Mouse (Mus musculus) lung, embryonic 16.5 days (tissue): ENCODE measurements around the gene Arid2. TPM values are rescaled to one million over a fixed set of nuclear protein-coding genes. Genes with fewer than 3 reads are reported as not detected.

ENCODE experiments used
- ATAC-seq: fragments of 200-750 bp; cut with Nextera tagmentation; 2 replicates; pipeline ENCODE4 v1.8.0; 2017; ENCODE audit warnings: low read depth, mild to moderate bottlenecking, moderate library complexity
- H3K27ac ChIP-seq: fragments of 300-500 bp; sonication (generic); 2 replicates; pipeline ENCODE4 v1.5.1; 2014; ENCODE audit warnings: mild to moderate bottlenecking, control low read depth, low read length
- H3K27me3 ChIP-seq: fragments of 300-500 bp; sonication (generic); 2 replicates; pipeline ENCODE4 v1.6.1; 2014; ENCODE audit warnings: low read depth, low read length, mixed read lengths; ENCODE audit not compliant: control insufficient read depth, insufficient read depth
- H3K36me3 ChIP-seq: fragments of 300-500 bp; sonication (generic); 2 replicates; pipeline ENCODE4 v1.6.1; 2014; ENCODE audit warnings: low read length; ENCODE audit not compliant: control insufficient read depth, insufficient read depth
- H3K4me1 ChIP-seq: fragments of 300-500 bp; sonication (generic); replicated peaks from 2 replicates; pipeline ENCODE4 v1.6.1; 2014; ENCODE audit warnings: low read length, mixed read lengths; ENCODE audit not compliant: control insufficient read depth, insufficient read depth
- H3K4me2 ChIP-seq: fragments of 300-500 bp; sonication (generic); 2 replicates; pipeline ENCODE4 v1.6.1; 2014; ENCODE audit warnings: low read depth, low read length, control low read depth
- H3K4me3 ChIP-seq: fragments of 300-500 bp; sonication (generic); 2 replicates; pipeline ENCODE4 v1.5.1; 2014; ENCODE audit warnings: mild to moderate bottlenecking, low read length, control low read depth
- H3K9ac ChIP-seq: fragments of 300-500 bp; sonication (generic); 2 replicates; pipeline ENCODE4 v1.6.1; 2014; ENCODE audit warnings: low read length, control low read depth
- H3K9me3 ChIP-seq: fragments of 300-500 bp; sonication (generic); 2 replicates; pipeline ENCODE4 v1.6.1; 2016; ENCODE audit warnings: low read length; ENCODE audit not compliant: control insufficient read depth
- WGBS: fragments of 180-500 bp; shearing (Covaris S2); extraction: QIAGEN DNeasy Blood & Tissue Kit; methylation state at CpG from one replicate; pipeline ENCODE4 v1.1.7; 2014; 5-methylcytosine and 5-hydroxymethylcytosine counted together
- polyA plus RNA-seq: library from polyadenylated mRNA; unstranded; fragments of >200 nt; fragmentation: Nextera tagmentation; extraction: Ambion mirVana; gene quantifications from 2 replicates; pipeline ENCODE4 v1.2.1, GENCODE M21; 2015

The Arid2 gene
- polyA plus RNA-seq, 1 experiment from 2014 or later = 21.5 TPM

GRCm38 (mm10) chr15:96290001-96290400, 2.7 kb downstream of the Arid2 start:
- Histone ChIP-seq H3K27ac (no peak overlapping the region), H3K4me3 (no peak overlapping the region), H3K4me1 (peaks cover 10% of the 10 kb centered on the region), H3K4me2 (0 out of 2 replicates have a peak overlapping the region, but pooled peaks have one; percentile 32), H3K9me3 (no peaks in the 10 kb centered on the region), H3K9ac (no peak overlapping the region), H3K27me3 (no peaks in the 10 kb centered on the region), H3K36me3 (peaks cover 4% of the 10 kb centered on the region; the same call in 1 of the 2 replicates)
- no peak for ATAC-seq
- WGBS = 69% methylated on average over 1 of the region's 1 CpGs

- Histone ChIP-seq H3K27ac (no peak overlapping the region), H3K4me3 (no peak overlapping the region), H3K27me3 (no peaks in the 10 kb centered on the region), H3K9ac (no peak overlapping the region), H3K9me3 (no peaks in the 10 kb centered on the region), H3K4me1 (peaks cover 16% of the 10 kb centered on the region), H3K36me3 (peaks cover 4% of the 10 kb centered on the region; the same call in 1 of the 2 replicates), H3K4me2 (no peak overlapping the region)
- 50% methylated on average over 3 of the region's 3 CpGs for WGBS
- no peak for ATAC-seq
These were observed 6.1 kb downstream of the Arid2 start for GRCm38 (mm10) chr15:96293444-96293843.

GRCm38 (mm10) chr15:96297078-96297590, 9.8 kb downstream of the Arid2 start:
- Histone ChIP-seq H3K27me3 (no peaks in the 10 kb centered on the region), H3K27ac (0 out of 2 replicates have a peak overlapping the region, but pooled peaks have one; percentile 3), H3K36me3 (0 out of 2 replicates have a peak, but pooled peaks cover 2% of the 10 kb centered on the region), H3K9ac (no peak overlapping the region), H3K4me3 (no peak overlapping the region), H3K9me3 (no peaks in the 10 kb centered on the region), H3K4me2 (no peak overlapping the region), H3K4me1 (peaks cover 7% of the 10 kb centered on the region)
- ATAC-seq = no peak
- whole genome bisulfite sequencing = 61% methylated on average over 9 of the region's 9 CpGs

GRCm38 (mm10) chr15:96297623-96298188, 10.4 kb downstream of the Arid2 start:
- H3K27ac ChIP-seq = no peak overlapping the region
- H3K9ac ChIP-seq = no peak overlapping the region

GRCm38 (mm10) chr15:96309310-96309709, 22.0 kb downstream of the Arid2 start:
- no peaks in the 10 kb centered on the region for H3K27me3 ChIP-seq
- no peak overlapping the region for H3K4me3 ChIP-seq
- H3K9ac ChIP-seq = no peak overlapping the region
- WGBS = 67% methylated on average over 6 of the region's 6 CpGs
- no peak overlapping the region for H3K4me2 ChIP-seq
- no peaks in the 10 kb centered on the region for H3K9me3 ChIP-seq
- no peak overlapping the region for H3K27ac ChIP-seq
- H3K36me3 ChIP-seq = peaks cover 7% of the 10 kb centered on the region; the same call in 1 of the 2 replicates
- no peak for ATAC-seq
- H3K4me1 ChIP-seq = 0 out of 2 replicates have a peak, but pooled peaks cover 2% of the 10 kb centered on the region

More at GRCm38 (mm10) chr15:96297623-96298188, 10.4 kb downstream of the Arid2 start:
- peaks cover 3% of the 10 kb centered on the region; the same call in 1 of the 2 replicates for H3K36me3 ChIP-seq
- H3K4me3 ChIP-seq = no peak overlapping the region
- no peak for ATAC-seq
- no peak overlapping the region for H3K4me2 ChIP-seq
- H3K4me1 ChIP-seq = peaks cover 6% of the 10 kb centered on the region
- H3K27me3 ChIP-seq = no peaks in the 10 kb centered on the region
- H3K9me3 ChIP-seq = no peaks in the 10 kb centered on the region
- WGBS = 89% methylated on average over 9 of the region's 9 CpGs

GRCm38 (mm10) chr15:96312902-96313301, 25.6 kb downstream of the Arid2 start:
- Histone ChIP-seq H3K27ac (no peak overlapping the region), H3K9ac (no peak overlapping the region), H3K4me2 (no peak overlapping the region), H3K4me3 (no peak overlapping the region), H3K9me3 (no peaks in the 10 kb centered on the region), H3K27me3 (no peaks in the 10 kb centered on the region), H3K36me3 (peaks cover 2% of the 10 kb centered on the region; the same call in 1 of the 2 replicates), H3K4me1 (peaks cover 5% of the 10 kb centered on the region; the same call in 1 of the 2 replicates)
- 82% methylated on average over 1 of the region's 1 CpGs for WGBS
- no peak for ATAC-seq

GRCm38 (mm10) chr15:96315664-96316063, 28.3 kb downstream of the Arid2 start:
- Histone ChIP-seq H3K9me3 (no peaks in the 10 kb centered on the region), H3K27me3 (no peaks in the 10 kb centered on the region), H3K27ac (no peak overlapping the region), H3K36me3 (peaks cover 2% of the 10 kb centered on the region; the same call in 1 of the 2 replicates), H3K9ac (no peak overlapping the region), H3K4me3 (no peak overlapping the region), H3K4me2 (no peak overlapping the region), H3K4me1 (peaks cover 5% of the 10 kb centered on the region; the same call in 1 of the 2 replicates)
- ATAC-seq = peak; percentile 83
- 15% methylated on average over 1 of the region's 1 CpGs for WGBS

- no peak for ATAC-seq
- H3K9ac ChIP-seq = no peak overlapping the region
- no peaks in the 10 kb centered on the region; the same call in 1 of the 2 replicates for H3K36me3 ChIP-seq
- no peak overlapping the region for H3K4me2 ChIP-seq
- no peak overlapping the region for H3K27ac ChIP-seq
- no peak overlapping the region for H3K4me3 ChIP-seq
- no peaks in the 10 kb centered on the region for H3K9me3 ChIP-seq
- no peaks in the 10 kb centered on the region for H3K27me3 ChIP-seq
- peaks cover 5% of the 10 kb centered on the region for H3K4me1 ChIP-seq
- WGBS = 75% methylated on average over 8 of the region's 8 CpGs
These were observed 32.0 kb downstream of the Arid2 start for GRCm38 (mm10) chr15:96319335-96319734.

- Histone ChIP-seq H3K4me2 (0 out of 2 replicates have a peak overlapping the region, but pooled peaks have one; percentile 6), H3K27me3 (no peaks in the 10 kb centered on the region), H3K9ac (no peak overlapping the region), H3K9me3 (no peaks in the 10 kb centered on the region), H3K4me1 (peaks cover 2% of the 10 kb centered on the region; the same call in 1 of the 2 replicates), H3K36me3 (no peaks in the 10 kb centered on the region; the same call in 1 of the 2 replicates), H3K27ac (peak overlapping the region; percentile 83), H3K4me3 (no peak overlapping the region)
- ATAC-seq = peak; percentile 97
- WGBS = 58% methylated on average over 7 of the region's 7 CpGs
These were observed 38.5 kb downstream of the Arid2 start for GRCm38 (mm10) chr15:96325726-96326328.
